Mouse (Mus musculus): ENCODE measurements around the gene Batf3.

- TF ChIP-seq CTCF (conservative IDR thresholded peaks at IDR 0.05 in 1 of 2, IDR thresholded peaks at IDR 0.05 in 1 of 2; ENCODE audit: low read depth in 2 of 2, low read length in 2 of 2) = no peak; a peak in 1 of 4 replicates
- no peak for TF ChIP-seq POLR2A (IDR thresholded peaks at IDR 0.05; ENCODE audit: low read depth, low read length)
- TF ChIP-seq TCF12 (IDR thresholded peaks at IDR 0.05; ENCODE audit: low read depth, low read length) = peak; percentile 43; the same call in 1 of the 2 replicates
- no peak for TF ChIP-seq PAX5 (IDR thresholded peaks at IDR 0.05; ENCODE audit: low read length)
- TF ChIP-seq USF2 (conservative IDR thresholded peaks at IDR 0.05; ENCODE audit: low read depth, low read length) = peak; percentile 78
- TF ChIP-seq UBTF (IDR thresholded peaks at IDR 0.05; ENCODE audit: low read depth, low read length) = 0 out of 2 replicates have a peak, but pooled peaks have one; percentile 34
- TF ChIP-seq MXI1 (IDR thresholded peaks at IDR 0.05; ENCODE audit: low read depth, low read length) = 0 out of 2 replicates have a peak, but pooled peaks have one; percentile 36
- peak; percentile 84 for TF ChIP-seq USF1 (IDR thresholded peaks at IDR 0.05; ENCODE audit: low read depth, low read length)
Measured at GRCm38 (mm10) chr1:191111146-191111545, 13.5 kb downstream of the Batf3 start.
